Mouse (Mus musculus): ENCODE measurements around the gene Frmd4b. TPM values are rescaled to one million over a fixed set of nuclear protein-coding genes. Genes with fewer than 3 reads are reported as not detected.

Gene Frmd4b
- polyA plus RNA-seq, 1 experiment = 22.3 TPM

DNA sequence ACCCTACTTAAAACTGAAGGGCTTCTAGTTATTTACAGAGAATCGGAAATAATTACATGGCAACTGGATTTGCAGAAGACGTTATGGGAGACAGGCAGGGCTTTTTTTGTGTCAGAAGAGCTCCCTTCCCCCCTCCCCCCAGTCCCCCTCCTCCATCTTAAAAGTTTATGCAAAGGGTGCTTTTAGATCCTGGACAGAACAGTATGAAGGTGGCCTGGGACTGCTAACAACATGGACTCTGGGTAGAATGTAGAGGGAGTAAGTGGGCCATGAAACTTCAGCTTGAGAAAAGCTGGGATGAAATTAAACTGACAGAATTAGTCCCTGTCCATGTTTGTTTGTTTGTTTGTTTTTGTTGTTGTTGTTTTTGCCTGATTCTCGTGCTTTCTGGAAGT is 304.8 kb downstream of the Frmd4b start:
- H3K4me3 ChIP-seq (replicated peaks; ENCODE audit: extremely low read depth, low read depth, low read length) = peak overlapping the region; percentile 56
- no peak for DNase-seq
- 10% methylated on average over 3 of the region's 3 CpGs for WGBS
- TF ChIP-seq CTCF (IDR thresholded peaks at IDR 0.05; ENCODE audit: insufficient read depth, low read length) (no peak), POLR2A (IDR thresholded peaks at IDR 0.05; ENCODE audit: borderline replicate concordance, extremely low read depth, low read depth, low read length) (no peak)
- H3K4me1 ChIP-seq (ENCODE audit: control insufficient read depth, insufficient read depth, low read length) = peaks cover 4% of the 10 kb centered on the region; the same call in 1 of the 2 replicates

DNA sequence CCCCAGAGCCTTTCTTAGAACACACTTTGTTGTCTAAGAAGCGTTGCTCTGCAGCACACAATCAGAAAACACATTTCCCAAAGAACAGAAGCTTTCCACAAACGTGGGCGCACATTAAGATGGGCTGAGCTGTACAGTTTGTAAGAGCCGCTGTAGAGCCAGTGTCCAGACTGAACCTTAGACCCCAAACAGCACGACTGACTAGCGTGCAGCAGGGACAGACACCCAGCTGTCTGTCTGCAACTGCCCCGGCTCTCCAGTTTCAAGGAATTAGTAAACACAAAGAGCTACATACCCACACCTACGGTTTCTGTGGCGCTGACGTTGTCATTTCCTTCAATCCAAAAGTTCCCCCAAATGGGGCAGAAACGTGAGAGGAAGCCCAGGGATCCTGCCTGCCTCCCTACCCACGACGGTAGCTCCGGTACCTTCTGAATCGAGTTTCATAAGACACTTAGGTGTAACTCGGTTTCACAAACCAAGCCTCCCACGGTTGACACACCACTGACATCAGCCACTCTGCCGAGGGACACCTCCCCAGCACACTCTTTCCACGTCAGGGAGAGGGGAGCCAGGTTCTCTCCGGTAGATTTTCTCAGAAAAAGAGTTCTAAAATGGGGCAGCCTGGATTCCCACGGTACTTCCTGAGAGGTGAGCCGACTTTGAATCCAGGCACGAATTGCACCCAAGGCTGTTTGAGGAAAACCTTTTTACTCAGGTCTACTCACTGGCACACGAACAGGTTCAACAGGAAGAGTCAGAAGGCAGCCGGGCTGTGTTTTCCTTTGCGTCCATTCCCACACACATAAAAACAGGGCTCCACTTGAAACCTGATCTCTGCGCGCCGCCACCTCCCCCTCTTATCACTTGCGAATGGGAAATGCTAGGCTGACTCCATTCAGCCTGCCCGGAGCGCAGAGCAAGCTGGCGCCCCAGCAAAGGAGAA is 305.5 kb downstream of the Frmd4b start:
- peak; percentile 65 for DNase-seq
- Histone ChIP-seq H3K4me3 (replicated peaks; ENCODE audit: extremely low read depth, low read depth, low read length) (peak overlapping the region; percentile 56), H3K4me1 (ENCODE audit: control insufficient read depth, insufficient read depth, low read length) (peaks cover 4% of the 10 kb centered on the region; the same call in 1 of the 2 replicates)
- TF ChIP-seq CTCF (IDR thresholded peaks at IDR 0.05; ENCODE audit: insufficient read depth, low read length) (no peak), POLR2A (IDR thresholded peaks at IDR 0.05; ENCODE audit: borderline replicate concordance, extremely low read depth, low read depth, low read length) (peak; percentile 34; the same call in 1 of the 2 replicates)
- WGBS = 7% methylated on average over 33 of the region's 33 CpGs

DNA sequence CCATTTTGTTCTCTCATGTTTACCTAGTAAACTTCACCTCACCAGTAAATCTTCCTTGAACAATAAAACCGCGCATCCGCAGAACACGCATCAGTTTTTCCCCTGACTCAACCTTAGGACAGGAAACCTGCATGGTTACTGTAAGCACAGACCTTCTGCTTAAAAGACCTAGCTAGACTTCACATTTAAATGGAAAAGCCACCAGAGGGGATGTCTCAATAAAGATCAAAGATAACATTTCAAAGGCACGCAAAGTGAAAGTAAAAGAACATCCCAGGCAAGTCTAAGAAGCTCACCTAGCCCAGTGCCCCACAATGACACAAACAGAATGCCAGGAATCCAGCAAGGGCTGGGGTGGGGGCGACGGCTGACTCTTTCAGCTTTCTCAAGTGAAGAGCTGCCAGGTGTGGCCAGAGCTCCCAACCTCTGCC is 306.4 kb downstream of the Frmd4b start:
- H3K4me1 ChIP-seq (ENCODE audit: control insufficient read depth, insufficient read depth, low read length) = peaks cover 4% of the 10 kb centered on the region; the same call in 1 of the 2 replicates
- WGBS = 31% methylated on average over 7 of the region's 7 CpGs
- no peak for DNase-seq
- no peak for TF ChIP-seq CTCF (IDR thresholded peaks at IDR 0.05; ENCODE audit: insufficient read depth, low read length)
- no peak for TF ChIP-seq POLR2A (IDR thresholded peaks at IDR 0.05; ENCODE audit: borderline replicate concordance, extremely low read depth, low read depth, low read length)
- H3K4me3 ChIP-seq (replicated peaks; ENCODE audit: extremely low read depth, low read depth, low read length) = peak overlapping the region; percentile 54

DNA sequence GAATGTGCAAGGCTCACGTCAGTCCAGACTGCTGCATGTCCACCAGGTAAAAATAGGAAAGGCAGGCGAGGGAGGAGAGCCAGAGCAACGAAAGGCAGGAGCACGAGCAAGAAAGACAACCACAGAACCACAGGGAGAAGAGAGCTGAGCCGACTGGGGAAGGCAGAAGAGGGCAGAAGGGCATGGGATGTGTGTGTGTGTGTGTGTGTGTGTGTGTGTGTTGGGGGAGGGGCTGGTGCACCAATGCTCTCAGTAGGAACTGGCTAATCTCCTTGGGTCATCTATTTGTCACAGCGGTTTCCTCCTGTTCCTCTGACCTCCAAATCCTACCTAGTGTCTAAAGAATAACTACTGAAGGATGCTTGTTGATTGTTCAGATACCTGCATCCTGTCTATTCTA is 308.2 kb downstream of the Frmd4b start:
- H3K4me3 ChIP-seq (replicated peaks; ENCODE audit: extremely low read depth, low read depth, low read length) = no peak overlapping the region
- 61% methylated on average over 6 of the region's 6 CpGs for WGBS
- peaks cover 4% of the 10 kb centered on the region; the same call in 1 of the 2 replicates for H3K4me1 ChIP-seq (ENCODE audit: control insufficient read depth, insufficient read depth, low read length)
- DNase-seq = no peak
- TF ChIP-seq CTCF (IDR thresholded peaks at IDR 0.05; ENCODE audit: insufficient read depth, low read length) = no peak
- no peak for TF ChIP-seq POLR2A (IDR thresholded peaks at IDR 0.05; ENCODE audit: borderline replicate concordance, extremely low read depth, low read depth, low read length)

DNA sequence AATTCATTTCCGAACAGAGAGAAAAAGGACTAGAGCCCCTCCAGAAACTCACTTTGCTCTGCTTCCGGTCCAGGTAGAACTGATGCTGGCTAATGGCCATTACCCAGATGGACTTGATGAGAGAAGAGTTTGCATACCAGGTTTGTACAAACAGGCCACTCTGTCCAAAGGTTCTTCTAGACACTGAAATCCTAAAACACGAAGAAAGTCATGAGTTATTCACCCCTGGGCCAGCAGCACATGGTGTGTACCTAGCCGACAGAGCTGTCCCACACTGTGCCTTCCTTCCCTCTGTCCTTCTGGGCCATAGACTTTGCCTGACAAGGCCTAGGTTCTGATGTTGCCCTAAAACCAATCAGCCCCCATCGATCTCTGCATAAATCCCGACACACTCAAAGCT is 308.8 kb downstream of the Frmd4b start:
- H3K4me3 ChIP-seq (replicated peaks; ENCODE audit: extremely low read depth, low read depth, low read length) = no peak overlapping the region
- DNase-seq = no peak
- no peak for TF ChIP-seq CTCF (IDR thresholded peaks at IDR 0.05; ENCODE audit: insufficient read depth, low read length)
- no peak for TF ChIP-seq POLR2A (IDR thresholded peaks at IDR 0.05; ENCODE audit: borderline replicate concordance, extremely low read depth, low read depth, low read length)
- WGBS = 82% methylated on average over 6 of the region's 6 CpGs
- peaks cover 4% of the 10 kb centered on the region; the same call in 1 of the 2 replicates for H3K4me1 ChIP-seq (ENCODE audit: control insufficient read depth, insufficient read depth, low read length)

DNA sequence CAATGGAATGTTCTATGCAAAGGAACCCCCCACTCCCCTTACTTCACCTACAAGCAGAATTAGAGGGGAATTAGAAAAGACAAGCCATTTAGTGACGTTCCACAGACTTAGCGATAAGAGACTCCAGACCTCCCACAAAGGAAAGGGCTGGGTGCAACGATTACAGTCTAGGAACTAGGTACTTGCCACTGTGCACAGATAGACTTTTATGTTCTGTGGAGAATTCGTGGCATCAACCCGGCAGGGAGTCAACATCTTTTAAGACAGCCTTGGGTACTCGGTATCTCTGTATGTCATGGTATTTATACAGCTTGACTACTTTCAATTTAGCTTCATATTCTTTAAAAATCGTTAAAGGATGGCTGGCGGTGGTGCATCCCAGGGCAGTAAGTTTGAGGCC is 310.1 kb downstream of the Frmd4b start:
- WGBS = 88% methylated on average over 8 of the region's 8 CpGs
- Histone ChIP-seq H3K4me3 (replicated peaks; ENCODE audit: extremely low read depth, low read depth, low read length) (no peak overlapping the region), H3K4me1 (ENCODE audit: control insufficient read depth, insufficient read depth, low read length) (peaks cover 4% of the 10 kb centered on the region; the same call in 1 of the 2 replicates)
- TF ChIP-seq POLR2A (IDR thresholded peaks at IDR 0.05; ENCODE audit: borderline replicate concordance, extremely low read depth, low read depth, low read length) (no peak), CTCF (IDR thresholded peaks at IDR 0.05; ENCODE audit: insufficient read depth, low read length) (no peak)
- DNase-seq = no peak

DNA sequence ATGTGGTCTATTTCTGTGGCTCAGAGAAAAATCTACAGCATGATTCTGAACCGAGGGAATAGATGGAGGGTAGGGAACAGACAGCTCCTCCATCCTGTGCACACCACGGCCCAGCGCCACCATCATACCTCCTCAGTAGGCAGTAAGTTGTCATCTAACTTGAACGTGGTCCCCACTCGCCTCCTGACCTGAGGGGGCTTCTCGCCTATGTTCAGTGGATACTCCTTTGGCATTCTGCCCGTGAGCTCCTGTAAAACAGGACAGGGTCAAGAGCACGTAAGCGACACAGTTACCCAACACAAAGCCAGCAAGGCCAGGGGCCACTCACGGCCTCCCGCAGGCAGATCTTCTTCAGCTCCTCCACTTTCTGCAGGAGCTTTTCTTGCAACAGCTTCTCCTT is 311.0 kb downstream of the Frmd4b start:
- H3K4me3 ChIP-seq (replicated peaks; ENCODE audit: extremely low read depth, low read depth, low read length) = no peak overlapping the region
- no peak for TF ChIP-seq POLR2A (IDR thresholded peaks at IDR 0.05; ENCODE audit: borderline replicate concordance, extremely low read depth, low read depth, low read length)
- 90% methylated on average over 11 of the region's 11 CpGs for WGBS
- DNase-seq = no peak
- H3K4me1 ChIP-seq (ENCODE audit: control insufficient read depth, insufficient read depth, low read length) = peaks cover 4% of the 10 kb centered on the region; the same call in 1 of the 2 replicates

DNA sequence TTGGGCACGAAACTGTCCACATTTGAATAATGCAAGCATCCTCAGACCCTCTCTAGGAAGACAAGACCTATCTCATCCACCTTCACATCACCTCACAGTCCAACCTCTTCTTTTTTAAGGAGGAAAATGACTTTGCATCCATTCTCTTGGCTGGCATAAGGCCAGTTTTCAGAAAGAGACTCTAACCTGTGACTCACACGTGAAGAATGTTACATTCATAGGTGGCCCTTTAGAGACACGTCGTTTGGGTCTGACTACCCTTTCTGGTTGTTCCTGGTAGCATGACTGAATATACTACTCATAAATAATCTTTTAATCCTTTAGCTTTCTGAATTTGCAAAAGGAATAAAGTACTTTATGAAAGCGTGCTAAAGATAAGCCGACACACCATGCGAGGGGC is 311.9 kb downstream of the Frmd4b start:
- 67% methylated on average over 7 of the region's 7 CpGs for WGBS
- TF ChIP-seq POLR2A (IDR thresholded peaks at IDR 0.05; ENCODE audit: borderline replicate concordance, extremely low read depth, low read depth, low read length) = no peak
- TF ChIP-seq CTCF (IDR thresholded peaks at IDR 0.05; ENCODE audit: insufficient read depth, low read length) = no peak
- Histone ChIP-seq H3K4me3 (replicated peaks; ENCODE audit: extremely low read depth, low read depth, low read length) (no peak overlapping the region), H3K4me1 (ENCODE audit: control insufficient read depth, insufficient read depth, low read length) (no peaks in the 10 kb centered on the region)
- DNase-seq = no peak

DNA sequence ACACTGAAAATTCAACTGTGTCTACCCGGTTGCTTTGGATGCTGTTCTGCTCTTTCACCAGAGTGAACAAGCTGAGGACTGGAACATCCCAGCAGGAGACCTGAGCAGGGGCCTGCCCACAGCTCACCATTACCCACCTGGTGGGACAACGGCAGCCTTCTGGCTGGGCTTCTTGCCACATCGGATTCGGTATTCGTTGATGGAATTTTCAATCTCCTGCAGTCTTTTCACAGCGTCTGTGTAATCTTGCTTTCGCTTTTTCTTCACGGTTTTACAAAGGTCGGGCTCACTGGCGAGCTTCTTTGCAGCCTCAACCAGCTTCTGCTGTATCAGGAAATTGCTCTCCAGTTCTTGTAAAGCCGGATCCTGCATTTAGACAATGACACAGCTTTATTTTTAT is 312.3 kb downstream of the Frmd4b start:
- no peak overlapping the region for H3K4me3 ChIP-seq (replicated peaks; ENCODE audit: extremely low read depth, low read depth, low read length)
- TF ChIP-seq CTCF (IDR thresholded peaks at IDR 0.05; ENCODE audit: insufficient read depth, low read length) (no peak), POLR2A (IDR thresholded peaks at IDR 0.05; ENCODE audit: borderline replicate concordance, extremely low read depth, low read depth, low read length) (no peak)
- 67% methylated on average over 11 of the region's 11 CpGs for WGBS

More for the DNA sequence above, 312.3 kb downstream of the Frmd4b start:
- no peak for DNase-seq
- no peaks in the 10 kb centered on the region for H3K4me1 ChIP-seq (ENCODE audit: control insufficient read depth, insufficient read depth, low read length)
